Mouse (Mus musculus) cerebellum, adult 11-12 months (tissue): ENCODE results near the gene Vps53.
"Not testable (repeated sequence)": the region's sequence is repeated elsewhere in the genome, so short reads cannot be mapped to it uniquely, and the experiment has no call there.

Experiments
- DNase-seq: peaks from one replicate; pipeline ENCODE4 v3.0.0; 2022

Vps53 gene

DNA sequence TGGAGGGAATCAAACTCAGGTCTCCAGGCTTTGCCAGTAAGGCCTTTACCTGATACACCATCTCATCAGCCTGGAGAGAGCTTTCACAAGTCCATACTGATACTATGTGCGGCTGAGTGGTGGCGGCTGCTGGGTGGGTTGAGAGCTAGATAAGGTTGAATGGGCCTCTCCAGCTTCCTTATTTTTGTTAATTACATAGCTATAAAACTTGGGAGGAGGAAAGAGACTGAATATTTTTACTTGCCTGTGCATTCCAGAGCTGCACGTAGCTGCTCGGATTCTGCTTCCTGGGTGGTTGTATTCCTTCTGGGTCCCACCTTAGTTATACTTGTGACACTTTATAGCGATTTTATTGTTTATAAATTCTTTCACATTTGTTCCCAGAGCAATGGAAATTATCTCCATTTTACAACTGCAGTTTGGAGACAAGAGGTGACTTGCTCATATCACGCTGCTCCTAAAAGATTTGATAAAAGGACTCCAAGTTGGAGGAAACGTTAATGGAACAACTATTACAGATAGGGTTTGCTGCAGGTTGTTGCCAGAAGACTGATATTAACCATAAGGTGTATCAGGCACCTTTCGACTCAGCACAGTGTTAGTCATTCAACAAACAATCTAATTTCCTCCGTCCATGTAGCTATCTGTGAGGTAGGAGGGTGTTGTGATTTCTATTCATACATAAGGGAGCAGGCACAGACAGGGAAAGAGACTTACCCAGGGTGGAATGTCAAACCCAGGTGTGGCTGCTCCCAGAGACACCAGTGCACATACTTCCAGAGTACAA lies 168.4 kb downstream of the Vps53 start:
- no peak for DNase-seq

DNA sequence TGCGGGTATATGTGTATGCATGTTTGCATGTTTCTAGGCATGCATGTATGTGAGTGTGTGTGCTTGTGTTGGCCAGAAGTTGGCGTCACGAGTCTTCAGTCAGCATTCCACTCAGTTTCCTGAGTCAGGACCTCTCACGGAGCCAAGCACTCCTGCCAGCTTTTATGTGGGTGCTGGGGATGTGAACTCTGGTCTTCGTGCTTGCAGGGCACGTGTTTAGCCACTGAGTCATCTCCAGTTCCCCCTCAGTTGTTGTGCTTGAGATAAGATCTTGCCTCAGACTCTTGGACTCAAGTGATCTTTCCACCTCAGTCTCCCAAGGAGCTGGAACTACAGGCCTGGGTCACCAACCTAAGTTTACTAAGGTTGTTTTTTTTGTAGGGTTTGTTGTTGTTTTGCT lies 170.3 kb downstream of the Vps53 start:
- DNase-seq, result no peak

DNA sequence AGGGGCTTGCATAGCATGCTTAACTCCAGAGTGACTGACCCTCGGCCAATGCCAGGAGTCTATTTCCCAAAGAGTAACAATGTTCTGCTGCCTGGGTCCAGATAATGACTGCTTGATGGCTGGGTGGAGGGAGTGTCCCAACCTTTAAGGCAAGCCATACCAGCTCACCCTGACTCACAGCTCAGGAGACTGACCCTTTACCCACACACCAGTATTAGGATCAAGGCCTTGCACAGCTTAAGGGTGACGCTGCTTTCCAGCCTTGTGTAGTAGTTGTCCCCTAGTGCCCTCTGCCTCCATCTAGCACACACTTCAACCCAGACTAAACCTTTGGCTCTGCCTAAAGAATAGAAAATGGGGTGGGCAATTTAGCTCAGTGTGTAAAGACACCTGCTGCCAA lies 171.3 kb downstream of the Vps53 start:
- DNase-seq, result no peak

GRCm38 (mm10) chr11:76004276-76004675 lies 175.2 kb downstream of the Vps53 start:
- not testable (repeated sequence) for DNase-seq

GRCm38 (mm10) chr11:76001237-76001878 lies 178.1 kb downstream of the Vps53 start:
- DNase-seq, result no peak

GRCm38 (mm10) chr11:76000701-76001100 lies 178.7 kb downstream of the Vps53 start:
- DNase-seq, result no peak

GRCm38 (mm10) chr11:75999440-76000155 lies 179.8 kb downstream of the Vps53 start, which contains the start of gene 1700016K19Rik:
TSS of gene 1700016K19Rik (plus strand) at chr11:75999912.
- DNase-seq, result peak; percentile 84
